Mouse (Mus musculus): Measurements from ENCODE around the gene Izumo2. TPM values are rescaled to one million over a fixed set of nuclear protein-coding genes. Genes with fewer than 3 reads are reported as not detected.

The Izumo2 gene
- not detected in 2 replicates for polyA plus RNA-seq (2012; rRNA removed)

DNA sequence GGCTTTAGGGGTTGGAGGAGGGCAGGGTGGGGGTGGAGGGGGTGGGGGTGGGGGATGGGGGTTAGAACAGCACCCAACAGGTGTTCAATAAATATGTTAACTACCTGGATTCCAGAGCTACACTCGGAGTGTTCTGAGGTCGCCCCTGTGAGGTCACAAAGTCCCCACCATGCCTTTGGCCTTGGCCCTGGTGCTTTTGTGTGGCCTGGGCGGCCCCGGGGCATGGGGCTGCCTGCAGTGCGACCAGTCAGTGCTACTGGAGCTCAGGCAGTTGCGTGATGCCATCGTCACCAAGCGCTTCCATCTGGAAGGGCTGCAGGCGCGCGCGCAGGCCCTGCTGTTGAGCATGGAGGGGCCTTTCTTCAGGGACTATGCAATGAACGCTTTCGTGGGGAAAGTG is at the start of gene Izumo2:
TSS of gene Izumo2 (plus strand) at position 169 of the 400 bp plus-strand sequence.
- 77% methylated on average over 14 of the region's 14 CpGs for WGBS

GRCm38 (mm10) chr7:44661219-44661618 is 47.3 kb upstream of the Izumo2 start:
- DNase-seq = no peak
- H3K4me3 ChIP-seq (ENCODE audit: insufficient read depth, low read depth, low read length) = no peak overlapping the region
- TF ChIP-seq POLR2A (IDR thresholded peaks at IDR 0.05; ENCODE audit: low read depth, low read length) = no peak
- no peak for TF ChIP-seq CTCF (conservative IDR thresholded peaks at IDR 0.05; ENCODE audit: insufficient read depth, insufficient read length, low read depth, low read length)
- no peaks in the 10 kb centered on the region for H3K36me3 ChIP-seq (ENCODE audit: control insufficient read depth, insufficient read depth, low read length)
- no peaks in the 10 kb centered on the region for H3K27me3 ChIP-seq (replicated peaks; ENCODE audit: control insufficient read depth, insufficient read depth, low read length)
- H3K4me1 ChIP-seq (ENCODE audit: control insufficient read depth, insufficient read depth, low read length) = no peaks in the 10 kb centered on the region
- H3K27ac ChIP-seq (ENCODE audit: insufficient read depth, low read depth, low read length) = no peak overlapping the region
- WGBS = 85% methylated on average over 5 of the region's 5 CpGs

More for the DNA sequence above, at the start of gene Izumo2:
- Histone ChIP-seq H3K4me3 (ENCODE audit: insufficient read depth, low read depth, low read length) (no peak within 1 kb of the TSS), H3K27me3 (replicated peaks; ENCODE audit: control insufficient read depth, insufficient read depth, low read length) (no peaks in the 10 kb centered on the region), H3K4me1 (ENCODE audit: control insufficient read depth, insufficient read depth, low read length) (no peaks in the 10 kb centered on the region), H3K27ac (ENCODE audit: insufficient read depth, low read depth, low read length) (no peak within 1 kb of the TSS), H3K36me3 (ENCODE audit: control insufficient read depth, insufficient read depth, low read length) (no peaks in the 10 kb centered on the region)
- DNase-seq = no peak
- no peak for TF ChIP-seq CTCF (conservative IDR thresholded peaks at IDR 0.05; ENCODE audit: insufficient read depth, insufficient read length, low read depth, low read length)
- no peak for TF ChIP-seq POLR2A (IDR thresholded peaks at IDR 0.05; ENCODE audit: low read depth, low read length)

DNA sequence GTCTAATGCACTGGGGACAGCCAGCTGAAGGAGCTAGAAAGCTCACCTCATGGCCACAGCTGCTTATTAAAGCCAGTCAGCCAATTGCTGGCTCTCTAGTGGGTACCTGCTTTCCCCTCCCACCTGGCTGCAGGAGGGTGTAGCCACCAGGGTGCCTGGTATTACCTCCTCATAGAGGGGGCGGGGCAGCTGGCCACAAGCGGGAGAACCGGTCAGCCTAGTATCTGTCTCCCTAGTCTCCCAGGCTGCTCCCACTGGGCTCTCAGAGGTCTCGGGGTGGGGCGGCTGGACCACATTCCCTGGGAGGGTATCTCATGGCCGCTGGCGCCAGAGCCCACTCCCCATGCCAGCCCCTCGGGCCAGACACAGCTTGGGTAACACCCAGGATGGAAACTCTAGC is 46.4 kb upstream of the Izumo2 start:
- no peaks in the 10 kb centered on the region for H3K36me3 ChIP-seq (ENCODE audit: control insufficient read depth, insufficient read depth, low read length)
- no peaks in the 10 kb centered on the region for H3K27me3 ChIP-seq (replicated peaks; ENCODE audit: control insufficient read depth, insufficient read depth, low read length)
- H3K27ac ChIP-seq (ENCODE audit: insufficient read depth, low read depth, low read length) = no peak overlapping the region
- DNase-seq = peak; percentile 76
- H3K4me3 ChIP-seq (ENCODE audit: insufficient read depth, low read depth, low read length) = no peak overlapping the region
- TF ChIP-seq CTCF (conservative IDR thresholded peaks at IDR 0.05; ENCODE audit: insufficient read depth, insufficient read length, low read depth, low read length) = no peak
- TF ChIP-seq POLR2A (IDR thresholded peaks at IDR 0.05; ENCODE audit: low read depth, low read length) = no peak
- 24% methylated on average over 8 of the region's 8 CpGs for WGBS
- no peaks in the 10 kb centered on the region for H3K4me1 ChIP-seq (ENCODE audit: control insufficient read depth, insufficient read depth, low read length)

DNA sequence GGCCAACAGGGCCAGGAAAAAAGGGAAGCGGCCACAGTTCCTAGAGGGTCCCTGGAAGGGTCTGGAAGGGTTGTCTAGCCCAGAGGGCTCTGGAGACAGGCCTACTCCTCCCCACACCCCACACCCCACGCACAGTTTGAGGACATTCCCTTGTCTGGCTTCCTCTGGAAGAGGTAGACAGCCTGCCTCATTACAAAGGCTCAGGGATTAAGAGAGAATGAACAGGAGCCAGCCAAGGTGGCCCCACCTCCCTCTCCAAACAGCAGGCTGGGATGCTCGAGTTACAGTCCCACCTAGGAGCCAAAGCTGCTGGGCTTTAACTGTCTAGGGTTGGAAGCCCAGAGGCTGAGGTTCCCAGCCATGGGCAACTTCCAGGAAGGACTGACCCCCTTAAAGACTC is 46.0 kb upstream of the Izumo2 start:
- Histone ChIP-seq H3K36me3 (ENCODE audit: control insufficient read depth, insufficient read depth, low read length) (no peaks in the 10 kb centered on the region), H3K27ac (ENCODE audit: insufficient read depth, low read depth, low read length) (no peak overlapping the region)
- WGBS = 16% methylated on average over 3 of the region's 3 CpGs

GRCm38 (mm10) chr7:44663546-44663945 is 45.0 kb upstream of the Izumo2 start:
- TF ChIP-seq POLR2A (IDR thresholded peaks at IDR 0.05; ENCODE audit: low read depth, low read length) (no peak), CTCF (conservative IDR thresholded peaks at IDR 0.05; ENCODE audit: insufficient read depth, insufficient read length, low read depth, low read length) (no peak)
- no peaks in the 10 kb centered on the region for H3K36me3 ChIP-seq (ENCODE audit: control insufficient read depth, insufficient read depth, low read length)
- H3K27ac ChIP-seq (ENCODE audit: insufficient read depth, low read depth, low read length) = no peak overlapping the region
- H3K4me3 ChIP-seq (ENCODE audit: insufficient read depth, low read depth, low read length) = no peak overlapping the region
- 88% methylated on average over 5 of the region's 5 CpGs for WGBS
- no peaks in the 10 kb centered on the region for H3K27me3 ChIP-seq (replicated peaks; ENCODE audit: control insufficient read depth, insufficient read depth, low read length)
- no peaks in the 10 kb centered on the region for H3K4me1 ChIP-seq (ENCODE audit: control insufficient read depth, insufficient read depth, low read length)
- no peak for DNase-seq

More for the DNA sequence above, 46.0 kb upstream of the Izumo2 start:
- Histone ChIP-seq H3K4me1 (ENCODE audit: control insufficient read depth, insufficient read depth, low read length) (no peaks in the 10 kb centered on the region), H3K27me3 (replicated peaks; ENCODE audit: control insufficient read depth, insufficient read depth, low read length) (no peaks in the 10 kb centered on the region), H3K4me3 (ENCODE audit: insufficient read depth, low read depth, low read length) (no peak overlapping the region)
- no peak for DNase-seq
- TF ChIP-seq POLR2A (IDR thresholded peaks at IDR 0.05; ENCODE audit: low read depth, low read length) = no peak
- TF ChIP-seq CTCF (conservative IDR thresholded peaks at IDR 0.05; ENCODE audit: insufficient read depth, insufficient read length, low read depth, low read length) = no peak

GRCm38 (mm10) chr7:44664731-44665130 is 43.8 kb upstream of the Izumo2 start:
- no peak overlapping the region for H3K27ac ChIP-seq (ENCODE audit: insufficient read depth, low read depth, low read length)
- no peaks in the 10 kb centered on the region for H3K27me3 ChIP-seq (replicated peaks; ENCODE audit: control insufficient read depth, insufficient read depth, low read length)
- TF ChIP-seq CTCF (conservative IDR thresholded peaks at IDR 0.05; ENCODE audit: insufficient read depth, insufficient read length, low read depth, low read length) (no peak), POLR2A (IDR thresholded peaks at IDR 0.05; ENCODE audit: low read depth, low read length) (no peak)
- no peak overlapping the region for H3K4me3 ChIP-seq (ENCODE audit: insufficient read depth, low read depth, low read length)
- no peaks in the 10 kb centered on the region for H3K4me1 ChIP-seq (ENCODE audit: control insufficient read depth, insufficient read depth, low read length)
- WGBS = 59% methylated on average over 11 of the region's 11 CpGs
- DNase-seq = no peak
- no peaks in the 10 kb centered on the region for H3K36me3 ChIP-seq (ENCODE audit: control insufficient read depth, insufficient read depth, low read length)

DNA sequence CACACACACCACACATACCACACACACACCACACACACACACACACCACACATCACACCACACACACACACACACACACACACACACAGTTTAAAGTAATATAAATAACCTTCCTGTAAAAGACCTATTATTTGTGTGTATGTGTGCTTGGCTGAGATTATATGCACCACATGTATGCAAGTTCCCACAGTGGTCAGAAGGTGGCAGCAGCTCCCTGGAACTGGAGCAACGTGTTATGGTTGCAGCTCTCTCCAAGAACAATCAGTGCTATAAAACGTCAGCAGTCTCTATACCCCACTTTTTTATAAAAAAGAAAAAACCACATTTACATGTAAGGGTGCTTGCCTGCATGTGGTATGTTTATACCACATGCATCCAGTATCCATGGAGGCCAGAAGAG is 42.1 kb upstream of the Izumo2 start:
- TF ChIP-seq CTCF (conservative IDR thresholded peaks at IDR 0.05; ENCODE audit: insufficient read depth, insufficient read length, low read depth, low read length) (peak; percentile 34; the same call in 1 of the 2 replicates), POLR2A (IDR thresholded peaks at IDR 0.05; ENCODE audit: low read depth, low read length) (no peak)
- H3K36me3 ChIP-seq (ENCODE audit: control insufficient read depth, insufficient read depth, low read length) = no peaks in the 10 kb centered on the region
- no peak overlapping the region for H3K27ac ChIP-seq (ENCODE audit: insufficient read depth, low read depth, low read length)
- no peaks in the 10 kb centered on the region for H3K4me1 ChIP-seq (ENCODE audit: control insufficient read depth, insufficient read depth, low read length)
- 80% methylated on average over 2 of the region's 2 CpGs for WGBS
- DNase-seq = no peak
- H3K4me3 ChIP-seq (ENCODE audit: insufficient read depth, low read depth, low read length) = no peak overlapping the region
- no peaks in the 10 kb centered on the region for H3K27me3 ChIP-seq (replicated peaks; ENCODE audit: control insufficient read depth, insufficient read depth, low read length)
